Mouse (Mus musculus): ENCODE results near the gene Gm11596.
"Not testable (repeated sequence)": the region's sequence is repeated elsewhere in the genome, so short reads cannot be mapped to it uniquely, and the experiment has no call there.

Gm11596 gene

DNA sequence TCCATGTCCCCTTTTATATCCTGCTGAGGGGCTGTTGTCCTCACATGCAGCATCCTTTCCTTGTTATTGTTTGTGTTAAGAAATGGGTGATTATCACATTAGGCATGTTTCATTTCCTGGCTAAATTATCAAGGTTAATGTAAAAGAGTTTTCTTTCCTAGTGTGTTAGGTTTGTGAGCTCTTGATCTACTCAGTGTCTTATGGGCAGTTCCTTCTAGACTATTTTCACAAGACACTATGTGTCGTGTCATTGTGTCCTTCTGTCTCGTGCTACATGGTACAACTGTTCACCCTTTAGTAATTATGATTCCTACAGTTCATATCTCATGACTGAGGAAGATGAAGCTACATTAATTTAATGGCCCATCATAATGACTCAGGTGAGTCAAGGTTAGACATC, at the start of gene Gm11596:
TSS of gene Gm11596 (minus strand) at position 101 of the 400 bp plus-strand sequence.
- no peak for DNase-seq

DNA sequence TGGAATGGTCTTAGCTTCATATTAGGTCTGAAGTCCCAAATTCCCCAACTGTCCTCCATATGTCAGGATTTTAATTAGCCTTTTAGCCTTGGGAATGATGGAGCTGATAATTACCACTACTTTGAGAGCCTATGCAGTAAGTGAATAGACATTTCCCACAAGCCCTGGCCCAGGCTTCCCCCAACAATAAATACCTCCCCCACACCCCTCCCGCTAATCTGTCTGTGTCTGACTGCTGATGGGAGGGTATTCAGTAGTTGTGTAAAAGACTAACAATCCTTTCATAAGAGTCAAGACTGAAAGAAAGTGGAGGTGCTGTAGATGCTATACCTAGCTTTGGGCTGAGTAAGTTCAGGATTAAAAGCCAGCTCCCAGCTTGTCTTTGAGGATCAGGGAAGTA, 48.9 kb upstream of the Gm11596 start:
- DNase-seq, result no peak

DNA sequence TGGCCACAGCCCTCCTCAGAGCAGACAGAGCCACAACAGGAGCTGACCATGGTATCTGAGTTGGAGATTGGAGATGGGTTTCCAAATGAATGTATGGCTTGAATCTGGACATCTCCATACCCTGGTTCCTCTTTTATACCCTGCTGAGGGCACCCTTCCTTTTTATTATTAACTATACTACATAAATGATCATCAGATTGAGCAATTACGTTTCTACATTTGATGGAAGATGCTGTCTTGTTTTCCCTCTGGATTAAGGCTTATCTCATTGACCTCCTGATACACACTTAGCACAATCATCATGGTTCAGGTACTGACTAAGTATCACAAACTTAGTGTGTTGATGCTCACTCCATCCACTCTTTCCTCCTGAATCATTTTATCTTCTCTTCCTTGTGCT, 44.7 kb upstream of the Gm11596 start, which contains the start of gene 2300003K06Rik:
TSS of gene 2300003K06Rik (minus strand) at position 101 of the 400 bp plus-strand sequence.
- no peak for DNase-seq

DNA sequence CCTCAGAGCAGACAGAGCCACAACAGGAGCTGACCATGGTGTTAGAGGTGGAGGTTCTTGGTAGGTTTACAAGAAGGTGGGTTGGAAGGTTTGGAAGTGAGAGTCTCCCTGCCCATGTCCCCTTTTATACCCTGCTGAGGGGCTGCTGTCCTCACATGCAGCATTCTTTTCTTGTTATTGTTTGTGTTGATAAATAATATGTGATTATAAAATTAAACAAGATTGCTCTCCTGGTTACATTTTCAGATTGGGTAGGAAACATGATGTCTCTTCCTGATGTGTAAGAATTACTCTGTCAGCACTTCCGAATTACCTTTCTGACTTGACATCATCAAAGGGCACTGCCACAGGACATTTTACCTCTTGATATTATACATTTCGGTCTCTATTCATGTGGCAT, 22.3 kb upstream of the Gm11596 start, which contains the start of gene Gm11564:
TSS of gene Gm11564 (minus strand) at position 101 of the 400 bp plus-strand sequence.
- not testable (repeated sequence) for DNase-seq

DNA sequence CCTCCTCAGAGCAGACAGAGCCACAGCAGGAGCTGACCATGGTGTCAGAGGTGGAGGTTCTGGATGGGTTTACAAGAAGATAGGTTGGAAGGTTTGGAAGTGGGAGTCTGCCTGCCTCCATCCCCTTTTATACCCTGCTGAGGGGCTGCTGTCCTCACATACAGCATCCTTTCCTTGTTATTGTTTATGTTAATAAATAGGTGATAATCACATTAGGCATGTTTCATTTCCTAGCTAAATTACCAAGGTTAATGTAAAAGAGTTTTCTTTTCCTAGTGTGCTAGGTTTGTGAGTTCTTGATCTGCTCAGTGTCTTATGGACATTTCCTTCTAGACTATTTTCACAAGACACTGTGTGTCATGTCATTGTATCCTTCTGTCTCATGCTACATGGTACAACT, 16.5 kb upstream of the Gm11596 start, which contains the start of gene Krtap4-13:
TSS of gene Krtap4-13 (minus strand) at position 101 of the 400 bp plus-strand sequence.
- not testable (repeated sequence) for DNase-seq

DNA sequence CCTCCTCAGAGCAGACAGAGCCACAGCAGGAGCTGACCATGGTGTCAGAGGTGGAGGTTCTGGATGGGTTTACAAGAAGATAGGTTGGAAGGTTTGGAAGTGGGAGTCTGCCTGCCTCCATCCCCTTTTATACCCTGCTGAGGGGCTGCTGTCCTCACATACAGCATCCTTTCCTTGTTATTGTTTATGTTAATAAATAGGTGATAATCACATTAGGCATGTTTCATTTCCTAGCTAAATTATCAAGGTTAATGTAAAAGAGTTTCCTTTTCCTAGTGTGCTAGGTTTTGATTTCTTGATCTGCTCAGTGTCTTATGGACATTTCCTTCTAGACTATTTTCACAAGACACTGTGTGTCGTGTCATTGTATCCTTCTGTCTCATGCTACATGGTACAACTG, 11.1 kb upstream of the Gm11596 start, which contains the start of gene Gm11554:
TSS of gene Gm11554 (minus strand) at position 101 of the 400 bp plus-strand sequence.
- DNase-seq, result not testable (repeated sequence)

DNA sequence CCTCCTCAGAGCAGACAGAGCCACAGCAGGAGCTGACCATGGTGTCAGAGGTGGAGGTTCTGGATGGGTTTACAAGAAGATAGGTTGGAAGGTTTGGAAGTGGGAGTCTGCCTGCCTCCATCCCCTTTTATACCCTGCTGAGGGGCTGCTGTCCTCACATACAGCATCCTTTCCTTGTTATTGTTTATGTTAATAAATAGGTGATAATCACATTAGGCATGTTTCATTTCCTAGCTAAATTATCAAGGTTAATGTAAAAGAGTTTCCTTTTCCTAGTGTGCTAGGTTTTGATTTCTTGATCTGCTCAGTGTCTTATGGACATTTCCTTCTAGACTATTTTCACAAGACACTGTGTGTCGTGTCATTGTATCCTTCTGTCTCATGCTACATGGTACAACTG, 5.6 kb upstream of the Gm11596 start, which contains the start of gene Gm11569:
TSS of gene Gm11569 (minus strand) at position 101 of the 400 bp plus-strand sequence.
- DNase-seq, result not testable (repeated sequence)

DNA sequence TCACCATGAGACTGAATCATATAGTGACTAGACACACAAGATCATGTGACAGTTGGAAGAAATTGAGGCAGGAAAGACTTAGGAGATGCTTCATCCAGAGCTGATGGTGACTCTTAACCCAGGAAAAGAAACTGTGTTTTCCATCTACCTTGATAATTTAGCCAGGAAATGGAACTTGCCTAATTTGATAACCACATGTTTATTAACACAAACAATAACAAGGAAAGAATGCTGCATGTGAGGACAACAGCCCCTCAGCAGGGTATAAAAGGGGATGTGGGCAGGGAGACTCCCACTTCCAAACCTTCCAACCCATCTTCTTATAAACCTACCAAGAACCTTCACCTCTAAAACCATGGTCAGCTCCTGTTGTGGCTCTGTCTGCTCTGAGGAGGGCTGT, 8.4 kb downstream of the Gm11596 start, which contains the start of gene Krtap4-9:
TSS of gene Krtap4-9 (plus strand) at position 301 of the 400 bp plus-strand sequence.
- DNase-seq, result not testable (repeated sequence)

DNA sequence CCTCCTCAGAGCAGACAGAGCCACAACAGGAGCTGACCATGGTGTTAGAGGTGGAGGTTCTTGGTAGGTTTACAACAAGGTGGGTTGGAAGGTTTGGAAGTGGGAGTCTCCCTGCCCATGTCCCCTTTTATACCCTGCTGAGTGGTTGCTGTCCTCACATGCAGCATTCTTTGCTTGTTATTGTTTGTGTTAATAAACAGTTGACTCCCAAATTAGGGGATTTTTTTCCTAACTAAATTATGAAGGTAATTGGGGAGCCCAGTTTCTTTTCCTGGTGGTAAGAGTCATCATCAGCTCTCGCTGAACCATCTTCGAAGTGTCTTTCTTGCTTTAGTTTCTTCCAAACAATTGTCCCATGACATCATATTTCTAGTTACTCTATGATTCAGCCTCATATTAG, 12.7 kb downstream of the Gm11596 start, which contains the start of gene Krtap4-8:
TSS of gene Krtap4-8 (minus strand) at position 101 of the 400 bp plus-strand sequence.
- no peak for DNase-seq

DNA sequence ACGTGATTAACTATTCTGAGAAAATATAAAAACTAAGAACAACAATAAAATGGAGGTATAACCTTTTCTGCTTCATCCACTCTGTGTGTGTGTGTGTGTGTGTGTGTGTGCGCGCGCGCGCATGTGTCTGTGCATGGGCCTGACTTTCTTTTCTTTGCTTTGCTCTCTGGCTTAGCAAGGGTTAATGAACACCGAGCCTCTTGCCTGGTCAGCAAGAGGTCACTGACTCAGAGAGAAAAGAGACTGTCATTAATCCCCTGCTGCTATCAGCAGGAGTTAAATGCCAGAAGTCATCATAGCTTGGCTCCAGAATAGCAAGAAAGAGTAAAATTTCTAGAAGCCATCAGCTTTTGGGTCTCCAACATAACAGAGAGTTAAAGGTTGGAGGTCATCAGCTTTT, 14.9 kb downstream of the Gm11596 start:
- DNase-seq, result no peak

DNA sequence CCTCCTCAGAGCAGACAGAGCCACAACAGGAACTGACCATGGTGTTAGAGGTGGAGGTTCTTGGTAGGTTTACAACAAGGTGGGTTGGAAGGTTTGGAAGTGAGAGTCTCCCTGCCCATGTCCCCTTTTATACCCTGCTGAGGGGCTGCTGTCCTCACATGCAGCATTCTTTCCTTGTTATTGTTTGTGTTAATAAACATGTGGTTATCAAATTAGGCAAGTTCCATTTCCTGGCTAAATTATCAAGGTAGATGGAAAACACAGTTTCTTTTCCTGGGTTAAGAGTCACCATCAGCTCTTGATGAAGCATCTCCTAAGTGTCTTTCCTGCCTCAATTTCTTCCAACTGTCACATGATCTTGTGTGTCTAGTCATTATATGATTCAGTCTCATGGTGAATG, 20.5 kb downstream of the Gm11596 start, which contains the start of gene Gm11595:
TSS of gene Gm11595 (minus strand) at position 101 of the 400 bp plus-strand sequence.
- not testable (repeated sequence) for DNase-seq

DNA sequence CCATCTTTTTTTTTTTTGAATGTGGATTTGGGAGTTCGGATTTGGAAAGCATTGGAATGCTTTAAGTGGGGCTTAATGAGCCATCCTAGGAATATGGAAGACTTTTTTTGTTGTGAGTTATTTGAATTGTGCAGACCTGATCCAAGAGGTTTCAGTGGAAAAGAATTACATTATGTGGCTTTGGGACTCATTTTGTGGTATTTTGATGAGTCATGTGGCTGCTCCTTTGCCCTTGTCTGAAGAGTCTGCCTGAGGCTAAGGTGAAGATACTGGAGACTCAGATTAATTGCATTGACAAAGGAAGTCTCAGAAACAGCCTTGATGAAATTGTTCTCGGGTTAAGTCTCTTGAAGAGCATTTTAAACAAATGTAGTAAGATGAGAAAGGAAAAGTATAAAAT, 24.9 kb downstream of the Gm11596 start:
- no peak for DNase-seq

DNA sequence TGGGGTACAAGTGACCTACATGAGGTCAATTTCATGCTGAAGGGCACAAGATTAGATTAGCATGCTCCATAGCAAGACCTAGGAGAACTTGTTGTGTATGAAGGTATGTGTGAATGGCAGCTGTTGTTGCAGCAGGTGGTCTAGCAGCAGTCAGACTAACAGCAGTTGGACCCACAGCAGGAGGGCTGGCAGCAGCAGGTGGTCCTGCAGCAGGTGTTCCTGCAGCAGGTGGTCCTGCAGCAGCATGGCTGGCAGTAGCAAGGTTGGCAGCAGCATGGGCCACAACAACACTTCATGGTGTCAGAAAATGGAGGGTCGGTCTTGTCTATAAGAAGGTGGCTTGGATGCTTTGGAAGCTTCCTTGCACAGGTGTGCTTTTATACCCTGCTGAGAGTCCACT, 34.4 kb downstream of the Gm11596 start:
- no peak for DNase-seq

DNA sequence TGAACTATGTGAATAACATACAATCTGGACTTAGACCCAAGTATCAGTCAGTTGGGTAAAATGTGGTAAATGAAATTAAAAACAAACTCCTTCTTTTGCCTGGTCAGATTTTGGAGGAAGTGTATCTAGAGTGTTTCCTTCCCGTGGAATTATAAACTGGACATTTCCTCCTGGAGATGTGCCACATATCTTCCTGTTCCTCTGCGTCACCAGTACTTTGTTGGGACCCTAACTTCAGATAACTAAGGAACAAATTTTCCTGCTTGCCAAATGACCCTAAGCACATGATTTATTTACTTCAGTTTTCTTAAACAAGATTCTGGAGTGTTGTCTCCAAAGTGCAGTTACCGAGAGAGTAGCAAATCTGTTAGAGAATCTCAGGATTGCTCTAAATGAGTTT, 49.3 kb downstream of the Gm11596 start:
- no peak for DNase-seq
